In the genomic region with DNA sequence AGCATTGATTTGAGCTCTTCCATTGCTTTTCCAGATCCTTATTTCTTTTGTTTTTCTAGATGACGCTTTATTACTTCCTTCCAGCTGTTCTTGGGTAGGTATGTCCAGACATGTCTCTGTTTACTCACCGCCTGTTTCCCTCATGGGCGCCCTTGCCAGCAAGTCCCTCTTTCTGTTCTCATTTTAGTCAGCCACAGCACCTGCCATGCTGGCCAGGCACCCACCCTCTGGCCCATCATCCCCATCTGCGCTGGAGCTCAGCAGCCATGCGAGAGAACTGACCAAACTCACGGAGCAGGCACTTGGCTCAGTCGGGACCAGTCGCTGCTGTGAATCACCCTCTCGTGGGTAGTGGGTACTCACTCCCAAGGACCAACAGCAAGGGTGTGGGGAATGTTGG, we compare ENCODE assay signal across 23 mouse cellular contexts.
"Had no signal": no experiment of that assay in that cellular context is flagged by ENCODE, and none has a peak within 500 bp of the region (broad histone marks: within the 10 kb centered on the region; RNA-seq: fewer than 3 reads in every experiment).

No protein-coding gene starts in this region.

- H3K4me3 ChIP-seq: heart, adult 2 months; heart, embryonic 13.5 days; heart, embryonic 15.5 days; hindbrain, embryonic 13.5 days; hindbrain, embryonic 15.5 days; kidney, embryonic 15.5 days; limb, embryonic 13.5 days; limb, embryonic 15.5 days; liver, embryonic 12.5 days had no signal

- DNase-seq: gastrocnemius, postnatal 14 days; gastrocnemius, postnatal 36 days; heart, adult 11 months; heart, adult 2 months; heart, postnatal 14 days; heart, postnatal 36 days; kidney, adult 11 months; kidney, adult 2 months; kidney, adult 9 months; kidney, postnatal 14 days; kidney, postnatal 36 days; layer of hippocampus, adult 9-11 months; layer of hippocampus, postnatal 36 days; left cerebral cortex, postnatal 4 days had no signal

- H3K4me2 ChIP-seq: heart, embryonic 11.5 days; heart, embryonic 13.5 days; heart, embryonic 15.5 days; hindbrain, embryonic 13.5 days; hindbrain, embryonic 15.5 days; kidney, embryonic 15.5 days; limb, embryonic 13.5 days; limb, embryonic 15.5 days; liver, embryonic 12.5 days had no signal

- H3K36me3 ChIP-seq: heart, embryonic 13.5 days; heart, embryonic 15.5 days; hindbrain, embryonic 13.5 days; hindbrain, embryonic 15.5 days; kidney, embryonic 15.5 days; limb, embryonic 13.5 days; limb, embryonic 15.5 days; liver, embryonic 12.5 days had no signal
